ENCODE assay signal across 10 mouse cellular contexts in the genomic region with DNA sequence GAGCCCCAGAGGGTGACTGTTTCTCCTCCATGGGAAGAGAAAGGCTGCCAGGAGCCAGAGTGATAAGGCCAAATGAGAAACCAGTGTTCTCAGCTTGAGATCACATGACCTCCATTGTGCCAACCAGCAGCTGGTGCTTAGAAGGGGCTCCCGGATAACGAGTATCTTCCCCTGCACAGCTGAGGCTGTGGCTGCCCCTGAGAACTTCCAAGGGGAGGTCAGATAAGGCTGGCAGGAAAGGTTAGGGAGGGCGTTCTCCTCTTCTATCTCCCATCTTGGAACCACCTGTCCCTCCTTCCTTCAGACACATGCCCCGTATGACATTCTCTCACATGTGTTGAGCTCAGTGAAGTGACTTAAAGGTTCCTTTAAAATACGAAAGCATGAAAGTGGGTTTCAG. TPM values are rescaled to one million over a fixed set of nuclear protein-coding genes. Genes with fewer than 3 reads are reported as not detected.
DNase-seq lines count a peak whose midpoint lies in the region; ATAC-seq and TF ChIP-seq lines count a peak whose summit lies in the region.
"Had no signal": no experiment of that assay in that cellular context is flagged by ENCODE, and none has a peak within 500 bp of the region (broad histone marks: within the 10 kb centered on the region; RNA-seq: fewer than 3 reads in every experiment).

No protein-coding gene starts in this region.

- no peak for TF ChIP-seq POLR2A in thymus, adult 2 months (IDR thresholded peaks at IDR 0.05; ENCODE audit: control insufficient read depth, extremely low read depth, insufficient read depth, low read length, poor library complexity)

- TF ChIP-seq CTCF in hindbrain, postnatal 0 days (IDR thresholded peaks at IDR 0.05; ENCODE audit: low read depth), result no peak
- no peak for TF ChIP-seq CTCF in thymus, adult 2 months (IDR thresholded peaks at IDR 0.05; ENCODE audit: borderline replicate concordance, control insufficient read depth, extremely low read depth, insufficient read depth, low read length, poor library complexity)

- intact Hi-C loops in left cerebral cortex, postnatal 4 days (cut with DNase I), result no loop called here
- intact Hi-C loops in left cerebral cortex, postnatal 14 days (cut with DNase I), result no loop called here
- intact Hi-C loops in gastrocnemius, postnatal 14 days (cut with DNase I; ENCODE audit: low total_unique reads), result no loop called here

- H3K27me3 ChIP-seq in forebrain, embryonic 13.5 days, result no peaks in the 10 kb centered on the region
- H3K27me3 ChIP-seq in hindbrain, postnatal 0 days (ENCODE audit: insufficient read depth, low read length), result no peaks in the 10 kb centered on the region
- no peaks in the 10 kb centered on the region for H3K27me3 ChIP-seq in thymus, adult 2 months (ENCODE audit: control insufficient read depth, insufficient read depth, low read length)
- H3K27me3 ChIP-seq: limb, embryonic 15.5 days had no signal

- H3K9me3 ChIP-seq in forebrain, embryonic 13.5 days (replicated peaks), result peaks cover 11% of the 10 kb centered on the region; the same call in 1 of the 2 replicates
- 0 out of 2 replicates have a peak, but pooled peaks cover 4% of the 10 kb centered on the region for H3K9me3 ChIP-seq in hindbrain, postnatal 0 days (ENCODE audit: low read length)

- no peak overlapping the region for H3K4me2 ChIP-seq in forebrain, embryonic 13.5 days
- no peak overlapping the region for H3K4me2 ChIP-seq in hindbrain, postnatal 0 days (ENCODE audit: low read depth, low read length)
- H3K4me2 ChIP-seq: limb, embryonic 15.5 days had no signal

- H3K36me3 ChIP-seq in forebrain, embryonic 13.5 days (ENCODE audit: poor library complexity, severe bottlenecking), result no peaks in the 10 kb centered on the region
- no peaks in the 10 kb centered on the region for H3K36me3 ChIP-seq in hindbrain, postnatal 0 days (ENCODE audit: insufficient read depth, low read length)
- no peaks in the 10 kb centered on the region for H3K36me3 ChIP-seq in thymus, adult 2 months (ENCODE audit: control insufficient read depth, insufficient read depth, low read length)
- H3K36me3 ChIP-seq: limb, embryonic 15.5 days had no signal

- 44% methylated on average over 5 of the region's 5 CpGs for WGBS in forebrain, embryonic 13.5 days
- 30% methylated on average over 5 of the region's 5 CpGs for WGBS in hindbrain, postnatal 0 days
- 9% methylated on average over 5 of the region's 5 CpGs for WGBS in thymus, adult 2 months

- ATAC-seq in forebrain, embryonic 13.5 days, result peak; percentile 30; the same call in 1 of the 2 replicates
- peak; percentile 58; the same call in 1 of the 2 replicates for ATAC-seq in hindbrain, postnatal 0 days

- DNase-seq in left cerebral cortex, postnatal 4 days, result peak; percentile 62
- no peak for DNase-seq in left cerebral cortex, postnatal 14 days (ENCODE audit: low spot score in 2 of 2)
- peak; percentile 67 for DNase-seq in hindbrain, postnatal 0 days (ENCODE audit: low spot score)
- DNase-seq in thymus, adult 2 months, result peak; percentile 51
- no peak for DNase-seq in gastrocnemius, postnatal 14 days
- DNase-seq in lung, postnatal 4 days, result no peak
- DNase-seq in lung, postnatal 14 days, result no peak
- DNase-seq: cerebellum, adult 11 months had no signal

- H3K9ac ChIP-seq in forebrain, embryonic 13.5 days, result no peak overlapping the region
- H3K9ac ChIP-seq in hindbrain, postnatal 0 days (replicated peaks; ENCODE audit: low read length), result no peak overlapping the region
- H3K9ac ChIP-seq: limb, embryonic 15.5 days had no signal

- no peak overlapping the region for H3K4me3 ChIP-seq in forebrain, embryonic 13.5 days
- no peak overlapping the region for H3K4me3 ChIP-seq in hindbrain, postnatal 0 days (ENCODE audit: low read length)
- H3K4me3 ChIP-seq in thymus, adult 2 months (ENCODE audit: control insufficient read depth, insufficient read depth, low read length), result peak overlapping the region; percentile 4; the same call in 1 of the 2 replicates
- H3K4me3 ChIP-seq: limb, embryonic 15.5 days had no signal

- H3K4me1 ChIP-seq in forebrain, embryonic 13.5 days, result peaks cover 20% of the 10 kb centered on the region
- peaks cover 8% of the 10 kb centered on the region; the same call in 1 of the 2 replicates for H3K4me1 ChIP-seq in hindbrain, postnatal 0 days (ENCODE audit: insufficient read depth, low read length)
- H3K4me1 ChIP-seq in thymus, adult 2 months (replicated peaks; ENCODE audit: control insufficient read depth, insufficient read depth, low read length), result peaks cover 36% of the 10 kb centered on the region

- peak overlapping the region; percentile 45 for H3K27ac ChIP-seq in forebrain, embryonic 13.5 days
- H3K27ac ChIP-seq in hindbrain, postnatal 0 days, result 0 out of 2 replicates have a peak overlapping the region, but pooled peaks have one; percentile 36
- peak overlapping the region; percentile 93 for H3K27ac ChIP-seq in thymus, adult 2 months (ENCODE audit: control insufficient read depth, insufficient read depth, low read length)
- H3K27ac ChIP-seq: limb, embryonic 15.5 days had no signal

RNA-seq across cellular contexts. Expression of a gene that starts 23.3 kb away (rescaled TPM):
- 10 to 100 TPM; 18.5 to 20.0 TPM for total RNA-seq in left cerebral cortex, postnatal 4 days (2021)
- total RNA-seq in left cerebral cortex, postnatal 14 days (2021), result 10 to 100 TPM; 41.6 to 52.7 TPM
- polyA plus RNA-seq in forebrain, embryonic 13.5 days (2015; fragmentation: Nextera tagmentation; extraction: Ambion mirVana), result 18.2 and 18.7 TPM in 2 replicates
- 34.9 and 40.7 TPM in 2 replicates for total RNA-seq in hindbrain, postnatal 0 days (2014; rRNA removed)
- polyA plus RNA-seq in hindbrain, postnatal 0 days (2015; fragmentation: Nextera tagmentation; extraction: Ambion mirVana), result 17.4 and 18.9 TPM in 2 replicates
- polyA plus RNA-seq in thymus, adult 2 months (2012; rRNA removed), result 103 and 107 TPM in 2 replicates
- total RNA-seq in gastrocnemius, postnatal 14 days (2021), result 1 to 10 TPM; 4.9 to 6.6 TPM

Comparison
In these comparisons a context has a peak if more than half of its experiments do, and no peak if none do; other contexts are left out.
1. DNase-seq: peak in left cerebral cortex, postnatal 4 days (single experiment), hindbrain, postnatal 0 days (single experiment) and thymus, adult 2 months (single experiment); none in left cerebral cortex, postnatal 14 days (0 of 2), gastrocnemius, postnatal 14 days (single experiment), lung, postnatal 4 days (0 of 2) and lung, postnatal 14 days (single experiment).
2. H3K27ac ChIP-seq: peak in every context shown above with its lines; median percentile 93 in thymus, adult 2 months; 45 in forebrain, embryonic 13.5 days; 36 in hindbrain, postnatal 0 days.